Mouse (Mus musculus) gastrocnemius, adult 2 months (tissue): ENCODE data around the gene Eif2d. TPM values are rescaled to one million over a fixed set of nuclear protein-coding genes. Genes with fewer than 3 reads are reported as not detected.
A peak's percentile ranks its signal among the peaks of the same experiment; 100 is the strongest.
"Not testable (repeated sequence)": the region's sequence is repeated elsewhere in the genome, so short reads cannot be mapped to it uniquely, and the experiment has no call there.

Source experiments
- DNase-seq: peaks from one replicate; pipeline ENCODE4 v3.0.0; 2022
- H3K27ac ChIP-seq: fragments of 200-600 bp; 2 replicates; pipeline ENCODE4 v1.8.1; 2022; ENCODE audit warnings: mild to moderate bottlenecking
- H3K4me3 ChIP-seq: fragments of 200-600 bp; 2 replicates; pipeline ENCODE4 v1.8.1; 2022; ENCODE audit warnings: mild to moderate bottlenecking, moderate library complexity
- CTCF ChIP-seq: fragments of 200-600 bp; IDR thresholded peaks from 2 replicates; pipeline ENCODE4 v1.8.1; 2022; ENCODE audit warnings: antibody characterized with exemption, mild to moderate bottlenecking, moderate library complexity
- intact Hi-C: fragments of 180-260 bp; cut with DNase I; formaldehyde crosslinking; loops from one replicate; pipeline ENCODE4 v1.15.1; 2025
- total RNA-seq, 2 experiments: library from RNA; stranded (reverse); gene quantifications; 2 replicates each; pipeline ENCODE4 v1.2.3; 2021

Gene Eif2d
- total RNA-seq, 2 experiments from 2014 or later: 26.2 to 29.2 TPM

DNA sequence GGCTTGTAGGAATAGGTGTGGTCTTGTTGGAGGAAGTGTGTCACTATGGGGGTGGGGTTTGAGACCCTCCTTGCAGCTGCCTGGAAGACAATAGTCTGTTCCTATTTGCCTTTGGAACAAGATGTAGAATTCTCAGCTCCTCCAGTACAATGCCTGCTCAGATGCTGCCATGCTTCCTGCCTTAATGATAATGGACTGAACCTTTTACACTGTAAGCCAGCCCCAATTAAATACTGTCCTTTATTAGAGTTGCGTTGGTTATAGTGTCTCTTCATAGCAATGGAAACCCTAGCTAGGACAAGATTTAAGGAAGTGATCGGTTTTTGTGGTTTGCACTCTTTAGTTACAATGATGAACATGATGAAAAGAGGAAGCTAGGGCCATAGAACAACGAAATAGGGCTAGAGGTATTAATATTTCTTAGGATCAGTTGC lies 6.8 kb upstream of the Eif2d start:
- DNase-seq: no peak
- no peak overlapping the region for H3K4me3 ChIP-seq
- TF ChIP-seq CTCF: no peak
- H3K27ac ChIP-seq: no peak overlapping the region
- intact Hi-C loops: no loop called here

DNA sequence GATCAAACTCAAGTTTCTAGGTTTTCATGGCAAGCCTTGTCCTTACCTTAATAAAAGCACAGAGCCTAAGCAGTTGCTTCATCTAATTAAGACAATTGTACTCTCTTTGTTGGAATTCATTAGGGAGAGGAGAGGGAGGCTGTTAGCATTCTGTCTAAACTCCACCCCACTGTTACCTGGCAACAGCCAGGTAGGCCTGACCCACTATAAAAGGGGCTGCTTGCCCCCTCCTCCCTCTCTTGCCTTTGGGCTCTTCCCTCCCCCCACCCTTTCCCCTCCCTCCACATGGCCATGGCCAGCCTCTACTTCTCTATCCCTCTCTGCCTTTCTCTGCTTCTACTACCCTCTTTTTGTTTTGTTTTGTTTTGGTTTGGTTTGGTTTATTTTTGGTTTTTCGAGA lies 3.5 kb upstream of the Eif2d start:
- TF ChIP-seq CTCF: no peak
- intact Hi-C loops: no loop called here

DNA sequence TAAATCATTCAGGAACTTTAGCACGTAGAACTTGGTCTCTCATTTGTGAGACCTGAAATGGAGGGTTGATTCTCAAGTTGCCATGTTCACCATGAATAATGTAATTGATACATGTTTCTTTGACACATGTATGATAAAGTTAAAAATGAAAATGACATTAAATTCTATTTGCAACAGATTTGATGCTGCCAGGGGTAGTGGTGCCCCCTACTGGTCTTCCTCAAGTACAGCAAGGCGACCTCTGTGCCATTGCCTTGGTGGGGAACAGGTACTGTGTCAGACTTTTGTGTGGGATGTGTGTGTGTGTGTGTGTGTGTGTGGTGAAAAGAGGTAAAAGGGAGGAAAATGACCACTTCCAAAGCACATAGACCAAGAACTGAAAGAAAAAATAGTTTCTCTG lies 2.5 kb downstream of the Eif2d start:
- peak; percentile 83 for TF ChIP-seq CTCF
- intact Hi-C loops: loop anchor here (2.0 kb wide), 1 partner anchor 39 kb away; no protein-coding TSS in a partner anchor
- peak; percentile 47 for DNase-seq
- Histone ChIP-seq H3K27ac (no peak overlapping the region), H3K4me3 (no peak overlapping the region)

More for the DNA sequence above, 3.5 kb upstream of the Eif2d start:
- H3K4me3 ChIP-seq: no peak overlapping the region
- DNase-seq: no peak
- no peak overlapping the region for H3K27ac ChIP-seq

DNA sequence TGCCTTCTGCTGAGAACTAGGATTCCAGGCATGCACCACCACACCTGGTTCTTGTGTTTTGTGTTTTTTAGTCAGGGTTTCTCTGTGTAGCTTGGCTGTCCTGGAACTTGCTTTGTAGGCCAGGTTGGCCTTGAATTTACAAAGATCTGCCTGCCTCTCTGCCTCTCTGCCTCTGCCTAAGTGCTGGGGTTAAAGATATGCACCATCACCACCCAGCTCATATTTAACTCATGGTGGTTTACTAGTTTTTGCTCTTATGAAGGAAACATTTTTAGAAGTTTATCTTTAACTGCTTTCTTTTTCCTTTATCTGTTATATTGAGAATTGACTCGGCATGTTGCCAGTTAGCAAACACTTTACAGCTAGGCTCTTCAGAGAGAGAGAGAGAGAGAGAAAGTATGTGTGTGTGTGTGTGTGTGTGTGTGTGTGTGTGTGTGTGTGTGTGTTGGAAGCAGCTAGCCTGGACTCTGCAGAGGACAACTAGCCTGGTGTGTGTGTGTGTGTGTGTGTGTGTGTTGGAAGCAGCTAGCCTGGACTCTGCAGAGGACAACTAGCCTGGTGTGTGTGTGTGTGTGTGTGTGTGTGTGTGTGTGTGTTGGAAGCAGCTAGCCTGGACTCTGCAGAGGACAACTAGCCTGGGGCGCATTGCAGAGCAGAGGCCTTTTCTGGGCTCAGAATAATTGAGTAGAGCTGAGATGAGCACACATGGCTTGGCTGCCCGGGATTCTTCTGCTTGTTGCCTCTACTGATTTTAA lies 6.8 kb downstream of the Eif2d start:
- intact Hi-C loops, H3K27ac ChIP-seq, DNase-seq, H3K4me3 ChIP-seq: not testable (repeated sequence)

DNA sequence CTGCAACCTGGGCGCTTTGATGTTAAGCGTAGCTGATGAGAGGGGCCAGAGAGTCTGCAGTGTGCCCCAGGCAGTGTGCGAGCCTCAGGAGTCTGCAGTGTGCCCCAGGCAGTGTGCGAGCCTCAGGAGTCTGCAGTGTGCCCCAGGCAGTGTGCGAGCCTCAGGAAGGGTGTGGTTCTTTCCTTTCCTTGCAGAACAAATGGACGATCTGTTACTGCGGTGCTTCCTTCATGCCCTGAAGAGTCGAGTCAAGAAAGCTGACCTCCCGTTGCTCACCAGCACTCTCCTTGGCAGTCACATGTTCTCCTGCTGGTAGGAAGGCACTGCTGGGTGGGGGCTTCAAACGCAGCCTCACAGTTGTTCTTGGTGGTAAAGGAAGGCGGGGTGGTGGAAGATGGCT lies 8.1 kb downstream of the Eif2d start:
- intact Hi-C loops: no loop called here
- no peak for DNase-seq
- no peak for TF ChIP-seq CTCF
- Histone ChIP-seq H3K27ac (no peak overlapping the region), H3K4me3 (no peak overlapping the region)

DNA sequence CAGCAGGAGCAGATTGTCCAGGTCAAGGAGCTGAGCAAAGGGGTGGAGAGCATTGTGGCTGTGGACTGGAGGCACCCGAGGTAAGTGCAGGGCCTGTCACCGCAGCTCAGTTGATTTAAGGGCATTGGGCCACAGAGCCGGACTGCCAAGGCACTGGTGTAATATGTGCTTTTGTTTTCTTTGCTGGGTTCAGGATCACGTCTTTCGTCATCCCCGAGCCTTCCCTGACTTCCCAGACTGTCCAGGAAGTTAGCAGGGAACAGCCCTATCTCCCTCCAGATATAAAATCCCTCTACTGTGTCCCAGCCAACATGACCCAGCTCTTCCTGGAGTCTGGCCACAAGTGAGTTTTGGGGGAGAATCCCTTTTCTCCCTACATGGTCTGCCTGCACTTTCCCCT lies 11.4 kb downstream of the Eif2d start:
- no peak for TF ChIP-seq CTCF
- no peak overlapping the region for H3K27ac ChIP-seq

DNA sequence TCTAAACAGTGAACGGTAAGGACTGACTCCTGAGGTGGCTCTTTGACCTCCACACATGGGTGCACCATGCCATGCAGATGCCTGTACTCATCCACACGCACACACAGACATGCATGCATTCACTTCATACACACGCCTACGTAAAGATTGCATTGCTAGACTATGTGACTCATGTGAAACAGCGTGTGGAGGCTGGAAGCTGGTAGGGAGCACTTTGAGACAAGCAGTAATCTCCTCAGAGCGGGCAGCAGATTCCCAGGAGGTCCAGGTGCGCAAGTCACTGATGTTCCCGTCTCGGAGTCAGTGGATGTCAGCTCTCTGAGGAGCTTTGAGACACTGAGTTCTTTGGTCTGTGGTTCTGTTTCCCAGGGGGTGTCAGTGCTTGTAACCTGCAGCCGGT lies 14.6 kb downstream of the Eif2d start:
- intact Hi-C loops: no loop called here
- no peak overlapping the region for H3K27ac ChIP-seq
- no peak overlapping the region for H3K4me3 ChIP-seq
- DNase-seq: no peak
- TF ChIP-seq CTCF: no peak

More for the DNA sequence above, 11.4 kb downstream of the Eif2d start:
- H3K4me3 ChIP-seq: no peak overlapping the region
- intact Hi-C loops: no loop called here
- no peak for DNase-seq

DNA sequence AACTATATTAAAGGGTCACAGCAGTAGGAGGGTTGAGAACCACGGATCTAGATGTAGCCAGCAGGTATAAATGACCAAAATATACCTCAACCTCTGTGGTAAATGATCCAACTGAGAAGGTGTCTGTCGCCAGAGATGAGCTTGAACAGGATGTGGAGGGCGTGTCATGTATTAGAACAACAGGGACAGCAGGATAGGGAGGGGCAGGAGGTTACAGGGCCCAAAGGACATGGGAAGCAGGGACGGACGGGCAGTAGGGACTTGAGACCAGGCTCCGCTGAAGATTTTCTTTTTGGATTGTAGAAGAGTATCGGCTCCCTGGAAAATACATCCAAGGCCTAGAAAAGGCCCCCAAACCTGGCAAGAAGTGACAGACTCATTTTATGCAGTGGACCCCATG lies 20.0 kb downstream of the Eif2d start:
- intact Hi-C loops: no loop called here
- no peak for DNase-seq
- H3K27ac ChIP-seq: peak overlapping the region; percentile 62
- H3K4me3 ChIP-seq: peak overlapping the region; percentile 25; the same call in 1 of the 2 replicates
- TF ChIP-seq CTCF: no peak

DNA sequence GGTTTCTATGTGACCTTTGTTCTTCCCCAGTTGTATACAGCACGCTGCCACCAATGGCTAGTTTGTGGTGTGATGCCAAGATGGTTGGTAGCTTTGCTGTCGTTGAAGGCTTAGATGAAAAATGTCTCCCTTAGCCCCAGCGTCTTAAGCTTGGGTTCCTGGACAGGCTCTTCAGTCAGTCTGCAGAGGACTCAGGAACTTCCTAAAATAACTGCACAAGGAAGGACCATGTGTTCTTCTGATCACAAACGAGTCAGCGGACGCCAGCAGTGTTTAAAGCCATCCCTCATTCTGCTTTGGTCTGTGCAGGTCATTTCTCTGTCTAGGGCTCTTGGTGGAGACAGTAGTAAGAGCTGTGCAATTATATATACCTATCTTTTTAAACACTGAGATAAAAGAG lies 20.8 kb downstream of the Eif2d start:
- H3K4me3 ChIP-seq: peak overlapping the region; percentile 25; the same call in 1 of the 2 replicates
- peak overlapping the region; percentile 62 for H3K27ac ChIP-seq

DNA sequence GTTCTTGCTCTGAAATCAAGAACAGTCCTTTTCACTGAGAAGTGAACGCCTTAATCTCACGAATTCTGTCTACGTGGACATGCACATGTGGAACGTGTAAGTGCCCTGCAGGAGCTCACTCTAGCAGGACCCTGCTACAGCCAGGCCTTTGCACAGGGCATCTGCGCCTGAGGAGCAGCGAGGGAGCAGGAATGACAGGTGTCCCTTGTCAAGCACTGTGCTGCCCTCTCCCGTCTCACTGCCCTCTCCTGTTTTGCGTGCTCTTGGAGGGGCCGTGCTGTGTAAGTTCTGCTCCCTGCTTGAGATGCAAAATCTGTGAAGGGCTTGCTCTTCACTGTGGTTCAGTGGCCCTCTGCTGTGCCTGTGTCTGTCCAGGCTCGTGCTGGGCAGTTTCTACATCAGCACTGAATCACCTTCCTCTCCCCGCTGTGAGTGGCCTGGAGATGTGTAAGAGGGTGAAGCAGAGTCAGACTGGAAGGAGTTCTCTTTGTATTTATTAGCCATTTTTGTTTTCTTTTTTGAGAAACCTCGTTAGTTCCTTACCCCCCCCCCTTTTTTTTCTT lies 21.4 kb downstream of the Eif2d start:
- DNase-seq: no peak
- no peak for TF ChIP-seq CTCF
- Histone ChIP-seq H3K27ac (no peak overlapping the region; the same call in 1 of the 2 replicates), H3K4me3 (no peak overlapping the region)
- intact Hi-C loops: no loop called here

More for the DNA sequence above, 20.8 kb downstream of the Eif2d start:
- intact Hi-C loops: no loop called here
- no peak for TF ChIP-seq CTCF
- DNase-seq: no peak

DNA sequence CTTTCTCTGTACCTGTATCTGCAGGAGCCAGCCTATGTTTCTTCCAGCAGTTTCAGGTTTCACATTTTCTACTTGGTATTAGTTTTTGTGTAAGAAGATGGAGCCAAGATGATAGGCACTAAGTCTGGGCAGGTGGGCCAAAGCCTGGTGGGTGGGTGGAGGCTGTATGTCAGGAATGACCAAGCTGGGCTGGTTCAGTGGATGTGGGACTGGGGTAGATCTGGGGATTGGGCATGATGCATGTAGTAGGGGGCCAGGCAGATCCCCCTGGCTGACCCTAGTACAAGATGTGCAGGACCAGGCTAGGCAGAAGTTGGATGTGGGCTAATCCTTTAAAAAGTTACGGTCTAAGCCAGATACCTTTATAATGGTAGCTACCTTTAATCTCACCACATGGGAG lies 22.2 kb downstream of the Eif2d start:
- no peak for TF ChIP-seq CTCF
- intact Hi-C loops: no loop called here
- DNase-seq: no peak
- Histone ChIP-seq H3K27ac (no peak overlapping the region), H3K4me3 (no peak overlapping the region)

DNA sequence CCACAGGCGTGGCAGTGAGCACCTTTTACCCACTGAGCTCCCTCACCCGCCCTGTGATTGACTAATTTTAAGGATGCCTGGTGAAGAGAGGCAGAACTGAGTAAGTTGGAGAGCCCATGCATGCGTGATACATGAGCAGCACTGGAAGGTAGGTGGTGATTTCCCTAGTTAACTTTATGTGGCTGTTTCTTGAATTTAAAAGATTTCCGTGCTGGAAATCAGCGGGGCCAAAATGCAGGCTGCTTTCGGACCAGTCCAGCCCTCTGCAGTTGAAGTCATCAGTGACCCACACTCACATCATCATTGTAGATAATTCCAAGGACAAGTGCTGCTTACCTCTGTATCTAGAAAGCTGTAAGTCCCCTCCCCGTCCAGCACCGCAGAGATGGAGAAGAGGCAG lies 22.8 kb downstream of the Eif2d start:
- Histone ChIP-seq H3K27ac (no peak overlapping the region), H3K4me3 (no peak overlapping the region)
- no peak for TF ChIP-seq CTCF
- intact Hi-C loops: no loop called here
- no peak for DNase-seq

DNA sequence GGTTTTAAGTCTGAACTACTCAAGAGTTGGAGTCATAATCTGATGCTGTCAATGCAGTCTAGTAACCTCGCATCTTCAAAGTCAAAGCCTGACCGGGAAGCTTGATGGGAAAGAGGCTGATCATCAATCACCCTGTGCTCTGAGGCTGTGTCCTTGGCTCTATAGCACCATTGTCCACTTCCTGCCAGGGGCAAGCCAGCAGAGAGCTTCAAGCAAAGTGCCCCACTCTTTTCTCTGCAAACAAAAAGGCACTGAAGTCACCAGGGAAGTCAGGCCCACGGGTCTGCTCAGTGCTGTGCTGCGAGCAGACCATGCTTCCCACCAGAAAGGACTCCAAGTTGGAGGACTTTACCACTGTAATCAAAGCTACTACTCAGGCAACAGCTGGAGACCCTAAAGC lies 24.3 kb downstream of the Eif2d start:
- intact Hi-C loops: no loop called here
- H3K4me3 ChIP-seq: no peak overlapping the region
- TF ChIP-seq CTCF: no peak

DNA sequence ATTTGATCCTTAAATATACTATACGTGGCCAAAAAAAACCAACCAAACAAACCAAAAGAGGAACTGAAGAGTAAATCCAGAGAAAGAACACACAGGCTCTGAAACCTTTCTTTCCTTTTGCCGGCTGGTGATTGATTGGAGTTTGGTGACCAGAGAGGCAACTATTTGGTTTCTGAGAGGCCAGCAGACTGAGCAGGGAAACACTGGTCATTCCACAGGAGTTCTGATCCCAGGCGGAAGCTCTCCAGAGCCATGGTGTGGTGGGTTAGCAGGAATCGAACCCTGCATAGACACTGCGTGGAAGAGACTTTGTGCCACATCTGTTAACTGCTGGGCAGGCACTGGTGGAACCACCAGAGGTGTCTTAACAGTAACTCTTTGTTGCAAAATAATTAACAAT lies 25.1 kb downstream of the Eif2d start:
- H3K4me3 ChIP-seq: no peak overlapping the region
- no peak for DNase-seq
- intact Hi-C loops: no loop called here

More for the DNA sequence above, 24.3 kb downstream of the Eif2d start:
- H3K27ac ChIP-seq: no peak overlapping the region
- no peak for DNase-seq

More for the DNA sequence above, 25.1 kb downstream of the Eif2d start:
- TF ChIP-seq CTCF: no peak
- no peak overlapping the region for H3K27ac ChIP-seq
